8 mouse cellular contexts compared by ENCODE assay signal in genomic region chr1:34007379-34007778, GRCm38 (mm10).
DNase-seq lines count a peak whose midpoint lies in the region; ATAC-seq and TF ChIP-seq lines count a peak whose summit lies in the region.

No protein-coding gene starts in this region.

- no peak overlapping the region for H3K27ac ChIP-seq in forebrain, embryonic 12.5 days
- H3K27ac ChIP-seq in limb, embryonic 13.5 days = peak overlapping the region; percentile 17; the same call in 1 of the 2 replicates
- H3K27ac ChIP-seq in stomach, postnatal 0 days (replicated peaks) = no peak overlapping the region

- H3K36me3 ChIP-seq in E14TG2a.4 (ENCODE audit: insufficient read depth, low read length) = 0 out of 2 replicates have a peak, but pooled peaks cover 7% of the 10 kb centered on the region
- no peaks in the 10 kb centered on the region for H3K36me3 ChIP-seq in forebrain, embryonic 12.5 days (replicated peaks)
- no peaks in the 10 kb centered on the region for H3K36me3 ChIP-seq in limb, embryonic 13.5 days
- H3K36me3 ChIP-seq in stomach, postnatal 0 days (ENCODE audit: control insufficient read depth, insufficient read depth, low read length) = no peaks in the 10 kb centered on the region

- TF ChIP-seq CTCF in E14TG2a.4 (conservative IDR thresholded peaks at IDR 0.05; ENCODE audit: low read length) = no peak
- no peak for TF ChIP-seq CTCF in stomach, postnatal 0 days (IDR thresholded peaks at IDR 0.05; ENCODE audit: low read depth)

- H3K27me3 ChIP-seq in E14TG2a.4 (ENCODE audit: insufficient read depth, low read length) = no peaks in the 10 kb centered on the region
- H3K27me3 ChIP-seq in forebrain, embryonic 12.5 days = peaks cover 13% of the 10 kb centered on the region
- H3K27me3 ChIP-seq in limb, embryonic 13.5 days = peaks cover 11% of the 10 kb centered on the region
- no peaks in the 10 kb centered on the region for H3K27me3 ChIP-seq in stomach, postnatal 0 days (ENCODE audit: control insufficient read depth, insufficient read depth, low read length)

- no peaks in the 10 kb centered on the region for H3K9me3 ChIP-seq in E14TG2a.4 (ENCODE audit: low read length)
- no peaks in the 10 kb centered on the region for H3K9me3 ChIP-seq in forebrain, embryonic 12.5 days
- no peaks in the 10 kb centered on the region for H3K9me3 ChIP-seq in limb, embryonic 13.5 days
- H3K9me3 ChIP-seq in stomach, postnatal 0 days (ENCODE audit: control insufficient read depth, low read length) = no peaks in the 10 kb centered on the region

- peaks cover 66% of the 10 kb centered on the region for H3K4me1 ChIP-seq in E14TG2a.4 (replicated peaks; ENCODE audit: low read depth, low read length)
- peaks cover 41% of the 10 kb centered on the region for H3K4me1 ChIP-seq in forebrain, embryonic 12.5 days
- peaks cover 41% of the 10 kb centered on the region for H3K4me1 ChIP-seq in limb, embryonic 13.5 days
- 0 out of 2 replicates have a peak, but pooled peaks cover 4% of the 10 kb centered on the region for H3K4me1 ChIP-seq in stomach, postnatal 0 days (replicated peaks; ENCODE audit: control insufficient read depth, insufficient read depth)

- no peak for ATAC-seq in forebrain, embryonic 12.5 days (ENCODE audit: low FRiP score)
- ATAC-seq in limb, embryonic 13.5 days (ENCODE audit: low FRiP score, low read depth) = no peak
- no peak for ATAC-seq in stomach, postnatal 0 days (ENCODE audit: low FRiP score, low TSS enrichment)
- no peak for ATAC-seq in granulocyte monocyte progenitor cell, adult 5-6 weeks (replicated peaks; ENCODE audit: poor library complexity, severe bottlenecking)

- peak overlapping the region; percentile 81 for H3K4me3 ChIP-seq in E14TG2a.4 (replicated peaks; ENCODE audit: low read length)
- peak overlapping the region; percentile 58 for H3K4me3 ChIP-seq in forebrain, embryonic 12.5 days (replicated peaks)
- H3K4me3 ChIP-seq in limb, embryonic 13.5 days = peak overlapping the region; percentile 60
- H3K4me3 ChIP-seq in stomach, postnatal 0 days (ENCODE audit: low read depth, low read length) = peak overlapping the region; percentile 55

- 35% methylated on average over 4 of the region's 4 CpGs for WGBS in forebrain, embryonic 12.5 days
- WGBS in limb, embryonic 13.5 days = 48% methylated on average over 4 of the region's 4 CpGs
- WGBS in stomach, postnatal 0 days = 56% methylated on average over 4 of the region's 4 CpGs

- TF ChIP-seq EP300 in stomach, postnatal 0 days (optimal IDR thresholded peaks at IDR 0.05) = no peak

- H3K4me2 ChIP-seq in forebrain, embryonic 12.5 days = peak overlapping the region; percentile 66
- H3K4me2 ChIP-seq in limb, embryonic 13.5 days (replicated peaks) = peak overlapping the region; percentile 74
- H3K4me2 ChIP-seq in stomach, postnatal 0 days (replicated peaks; ENCODE audit: low read depth) = peak overlapping the region; percentile 31; the same call in 1 of the 2 replicates

- peak; percentile 41 to 55 for DNase-seq in cerebellum, adult 18-20 months
- DNase-seq in cerebellum, adult 11 months = no peak
- no peak for DNase-seq in stomach, postnatal 0 days (ENCODE audit: low spot score)
- no peak for DNase-seq in adrenal gland, postnatal 4 days (ENCODE audit: low spot score in 2 of 2)

- H3K9ac ChIP-seq in forebrain, embryonic 12.5 days = peak overlapping the region; percentile 64
- peak overlapping the region; percentile 68 for H3K9ac ChIP-seq in limb, embryonic 13.5 days
- no peak overlapping the region for H3K9ac ChIP-seq in stomach, postnatal 0 days (ENCODE audit: low read length)

Comparison
In these comparisons a context has a peak if more than half of its experiments do, and no peak if none do; other contexts are left out.
1. DNase-seq: peak in cerebellum, adult 18-20 months (2 of 2); none in cerebellum, adult 11 months (single experiment), stomach, postnatal 0 days (single experiment) and adrenal gland, postnatal 4 days (0 of 2).
2. Peak in every context shown above with its lines, with median percentiles within 50 percentile points of each other: H3K4me3 ChIP-seq and H3K4me2 ChIP-seq.